Mouse (Mus musculus): ENCODE results near the gene Gfy.

- TF ChIP-seq CTCF (IDR thresholded peaks at IDR 0.05; ENCODE audit: control insufficient read depth, insufficient read depth, low read length) (no peak), POLR2A (IDR thresholded peaks at IDR 0.05; ENCODE audit: borderline replicate concordance, control insufficient read depth, low read depth, low read length) (no peak)
Measured at GRCm38 (mm10) chr7:45193871-45194785, 14.8 kb upstream of the Gfy start.

All from bone marrow, adult 2 months (tissue).